Mouse (Mus musculus): ENCODE data around the gene Acot3.

DNA sequence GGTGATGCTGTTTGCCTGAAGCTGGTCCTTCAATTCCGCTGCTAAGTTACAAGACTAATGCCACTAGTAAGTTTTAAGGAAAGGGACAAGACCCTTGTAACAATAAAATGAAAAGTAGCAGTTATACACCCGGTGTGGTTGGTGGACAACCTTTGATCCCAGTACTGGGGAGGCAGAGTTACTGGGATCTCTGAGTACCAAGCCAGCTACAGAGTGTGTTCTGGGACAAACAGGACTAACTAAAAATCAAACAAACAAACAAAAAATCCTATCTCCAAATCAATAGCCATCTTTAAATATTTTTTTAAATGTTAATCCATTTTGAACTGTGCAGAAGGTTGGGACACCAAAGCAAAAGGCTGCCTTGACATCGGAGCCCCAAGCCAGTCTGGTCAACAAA is 41.7 kb upstream of the Acot3 start:
- no peak for TF ChIP-seq CTCF (IDR thresholded peaks at IDR 0.05; ENCODE audit: insufficient read depth, low read length)
- TF ChIP-seq POLR2A (IDR thresholded peaks at IDR 0.05; ENCODE audit: borderline replicate concordance, extremely low read depth, low read depth, low read length) = no peak
